Mouse (Mus musculus) forebrain, embryonic 11.5 days (tissue): ENCODE data around the gene Spop. TPM values are rescaled to one million over a fixed set of nuclear protein-coding genes. Genes with fewer than 3 reads are reported as not detected.

ENCODE experiments used
- ATAC-seq: fragments of 200-750 bp; cut with Nextera tagmentation; replicated peaks from 2 replicates; pipeline ENCODE4 v1.8.0; 2017; ENCODE audit warnings: moderate TSS enrichment; ENCODE audit not compliant: low FRiP score
- DNase-seq: peaks from one replicate; pipeline ENCODE4 v3.0.0-alpha.2; 2017; ENCODE audit warnings: low spot score
- H3K27ac ChIP-seq: fragments of 300-500 bp; sonication (generic); 2 replicates; pipeline ENCODE4 v1.5.1; 2014; ENCODE audit warnings: low read depth, low read length
- H3K27me3 ChIP-seq: fragments of 300-500 bp; sonication (generic); 2 replicates; pipeline ENCODE4 v1.6.1; 2014; ENCODE audit warnings: mild to moderate bottlenecking, low read length, mixed read lengths; ENCODE audit not compliant: control insufficient read depth, insufficient read depth
- H3K36me3 ChIP-seq: fragments of 300-500 bp; sonication (generic); 2 replicates; pipeline ENCODE4 v1.6.1; 2014; ENCODE audit warnings: mild to moderate bottlenecking, low read length, moderate library complexity, mixed read lengths; ENCODE audit not compliant: control insufficient read depth, insufficient read depth
- H3K4me1 ChIP-seq: fragments of 300-500 bp; sonication (generic); replicated peaks from 2 replicates; pipeline ENCODE4 v1.6.1; 2014; ENCODE audit warnings: low read length, mixed read lengths; ENCODE audit not compliant: control insufficient read depth, insufficient read depth
- H3K4me2 ChIP-seq: fragments of 300-500 bp; sonication (generic); 2 replicates; pipeline ENCODE4 v1.6.1; 2014; ENCODE audit warnings: low read depth, mild to moderate bottlenecking, low read length, moderate library complexity, mixed read lengths; ENCODE audit not compliant: severe bottlenecking
- H3K4me3 ChIP-seq: fragments of 300-500 bp; sonication (generic); 2 replicates; pipeline ENCODE4 v1.5.1; 2014; ENCODE audit warnings: low read depth, low read length
- H3K9ac ChIP-seq: fragments of 300-500 bp; sonication (generic); 2 replicates; pipeline ENCODE4 v1.6.1; 2014; ENCODE audit warnings: low read length
- H3K9me3 ChIP-seq: fragments of 300-500 bp; sonication (generic); 2 replicates; pipeline ENCODE4 v1.6.1; 2016; ENCODE audit warnings: low read length, mixed read lengths; ENCODE audit not compliant: control insufficient read depth
- WGBS: fragments of 180-500 bp; shearing (Covaris S2); extraction: QIAGEN DNeasy Blood & Tissue Kit; methylation state at CpG from one replicate; pipeline ENCODE4 v1.1.7; 2014; 5-methylcytosine and 5-hydroxymethylcytosine counted together
- polyA plus RNA-seq: library from polyadenylated mRNA; unstranded; fragments of >200 nt; fragmentation: Nextera tagmentation; extraction: Ambion mirVana; gene quantifications from 2 replicates; pipeline ENCODE4 v1.2.1, GENCODE M21; 2014

Spop gene
- polyA plus RNA-seq, 1 experiment from 2014 or later = 144 TPM

- Histone ChIP-seq H3K4me1 (no peaks in the 10 kb centered on the region), H3K27me3 (no peaks in the 10 kb centered on the region), H3K27ac (no peak overlapping the region), H3K9me3 (no peaks in the 10 kb centered on the region), H3K36me3 (no peaks in the 10 kb centered on the region), H3K9ac (no peak overlapping the region), H3K4me3 (no peak overlapping the region), H3K4me2 (no peak overlapping the region)
- WGBS = 84% methylated on average over 15 of the region's 15 CpGs
- DNase-seq (no peak), ATAC-seq (no peak)
Observed at GRCm38 (mm10) chr11:95369964-95370890, 43.7 kb upstream of the Spop start.

DNA sequence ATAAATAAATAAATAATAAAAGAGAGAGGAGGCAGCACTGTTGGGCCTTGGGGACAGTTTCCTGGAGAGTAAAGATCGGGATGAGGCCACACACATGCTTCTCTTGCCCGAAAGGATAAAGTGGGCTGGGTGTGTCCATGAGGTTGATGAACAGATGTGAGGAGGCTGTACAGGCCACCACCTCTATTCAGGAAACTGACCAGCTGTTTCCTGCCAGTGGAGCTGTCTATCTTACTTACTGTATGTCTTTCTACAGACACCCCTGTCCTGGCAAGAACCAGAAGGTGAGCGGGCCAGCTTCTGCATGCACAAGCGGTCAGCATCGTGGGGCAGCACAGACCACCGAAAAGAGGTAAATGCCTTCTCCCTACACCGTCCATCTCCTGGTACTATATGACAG is 42.7 kb upstream of the Spop start:
- Histone ChIP-seq H3K4me1 (no peaks in the 10 kb centered on the region), H3K36me3 (no peaks in the 10 kb centered on the region), H3K27ac (no peak overlapping the region), H3K4me2 (no peak overlapping the region), H3K9me3 (no peaks in the 10 kb centered on the region), H3K4me3 (no peak overlapping the region), H3K27me3 (no peaks in the 10 kb centered on the region), H3K9ac (no peak overlapping the region)
- ATAC-seq (no peak), DNase-seq (no peak)
- WGBS = 96% methylated on average over 7 of the region's 7 CpGs

DNA sequence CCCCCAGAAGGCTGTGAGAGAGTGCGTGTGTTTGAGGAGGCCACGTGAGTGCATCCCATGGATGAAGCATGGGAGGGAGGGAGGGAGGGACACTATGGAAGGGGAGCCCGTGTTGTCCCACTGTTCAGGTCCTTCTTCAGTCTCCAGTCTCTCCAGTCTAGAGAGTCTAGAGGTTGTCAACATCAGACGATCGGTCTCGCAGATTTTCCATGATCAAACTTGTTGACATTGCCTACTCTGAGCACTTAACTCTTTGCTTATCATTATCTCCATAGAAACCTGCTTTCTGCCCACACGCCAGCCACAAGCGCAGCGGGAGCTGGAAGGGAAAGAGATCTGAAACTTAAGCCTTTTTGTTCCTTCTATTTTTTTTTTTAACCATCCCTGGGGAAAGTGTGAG is 35.0 kb upstream of the Spop start:
- Histone ChIP-seq H3K4me3 (no peak overlapping the region), H3K9ac (no peak overlapping the region), H3K4me2 (no peak overlapping the region), H3K9me3 (no peaks in the 10 kb centered on the region), H3K27ac (no peak overlapping the region), H3K36me3 (no peaks in the 10 kb centered on the region; the same call in 1 of the 2 replicates), H3K27me3 (no peaks in the 10 kb centered on the region), H3K4me1 (no peaks in the 10 kb centered on the region)
- 90% methylated on average over 9 of the region's 9 CpGs for WGBS
- ATAC-seq (no peak), DNase-seq (no peak)

DNA sequence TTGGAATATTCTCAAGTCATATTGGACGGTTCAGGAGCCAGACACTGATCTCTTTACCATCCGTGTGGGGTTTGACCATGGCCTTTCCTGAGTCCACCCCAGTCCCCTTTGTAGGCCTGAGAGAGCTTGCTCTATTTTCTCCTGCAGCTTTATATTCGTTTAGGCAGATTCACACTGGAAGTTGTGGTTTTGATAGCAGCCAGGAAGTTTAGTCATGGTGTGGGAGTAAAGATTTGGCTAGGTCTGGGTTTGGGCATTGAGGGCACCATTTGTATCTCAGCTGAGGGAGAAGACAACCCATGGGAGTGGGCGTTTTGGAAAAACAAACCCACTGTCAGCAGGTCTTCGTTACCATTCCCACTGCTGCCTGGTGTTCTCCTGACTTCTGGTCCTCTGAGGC is 34.3 kb upstream of the Spop start:
- H3K9me3 ChIP-seq = no peaks in the 10 kb centered on the region
- H3K36me3 ChIP-seq = no peaks in the 10 kb centered on the region; the same call in 1 of the 2 replicates
- H3K4me2 ChIP-seq = no peak overlapping the region
- H3K4me3 ChIP-seq = no peak overlapping the region
- DNase-seq (no peak), ATAC-seq (no peak)
- H3K9ac ChIP-seq = no peak overlapping the region
- no peaks in the 10 kb centered on the region for H3K27me3 ChIP-seq
- WGBS = 81% methylated on average over 5 of the region's 5 CpGs
- H3K27ac ChIP-seq = no peak overlapping the region
- no peaks in the 10 kb centered on the region for H3K4me1 ChIP-seq

GRCm38 (mm10) chr11:95380711-95381110 is 33.2 kb upstream of the Spop start:
- H3K27ac ChIP-seq = no peak overlapping the region
- H3K9me3 ChIP-seq = no peaks in the 10 kb centered on the region
- H3K4me3 ChIP-seq = no peak overlapping the region
- H3K4me2 ChIP-seq = no peak overlapping the region
- H3K4me1 ChIP-seq = peaks cover 2% of the 10 kb centered on the region; the same call in 1 of the 2 replicates
- DNase-seq = no peak
- no peaks in the 10 kb centered on the region for H3K27me3 ChIP-seq
- ATAC-seq = no peak
- H3K9ac ChIP-seq = no peak overlapping the region
- WGBS = 91% methylated on average over 7 of the region's 7 CpGs
- no peaks in the 10 kb centered on the region; the same call in 1 of the 2 replicates for H3K36me3 ChIP-seq

GRCm38 (mm10) chr11:95381146-95381545 is 32.7 kb upstream of the Spop start:
- no peak overlapping the region for H3K4me3 ChIP-seq
- WGBS = 93% methylated on average over 1 of the region's 1 CpGs
- ATAC-seq (no peak), DNase-seq (no peak)
- H3K27ac ChIP-seq = no peak overlapping the region
- H3K36me3 ChIP-seq = no peaks in the 10 kb centered on the region; the same call in 1 of the 2 replicates
- H3K4me1 ChIP-seq = peaks cover 6% of the 10 kb centered on the region; the same call in 1 of the 2 replicates
- H3K9me3 ChIP-seq = no peaks in the 10 kb centered on the region
- no peak overlapping the region for H3K9ac ChIP-seq
- no peak overlapping the region for H3K4me2 ChIP-seq
- H3K27me3 ChIP-seq = no peaks in the 10 kb centered on the region

- no peak overlapping the region for H3K4me3 ChIP-seq
- ATAC-seq (no peak), DNase-seq (no peak)
- H3K27ac ChIP-seq = no peak overlapping the region
- WGBS = 83% methylated on average over 5 of the region's 5 CpGs
- peaks cover 6% of the 10 kb centered on the region; the same call in 1 of the 2 replicates for H3K4me1 ChIP-seq
- H3K27me3 ChIP-seq = no peaks in the 10 kb centered on the region
- H3K9ac ChIP-seq = no peak overlapping the region
- H3K4me2 ChIP-seq = no peak overlapping the region
- no peaks in the 10 kb centered on the region for H3K9me3 ChIP-seq
- H3K36me3 ChIP-seq = peaks cover 5% of the 10 kb centered on the region; the same call in 1 of the 2 replicates
Observed at GRCm38 (mm10) chr11:95383331-95383986, 30.4 kb upstream of the Spop start.

GRCm38 (mm10) chr11:95384004-95384318 is 29.9 kb upstream of the Spop start:
- Histone ChIP-seq H3K27me3 (no peaks in the 10 kb centered on the region), H3K36me3 (peaks cover 5% of the 10 kb centered on the region; the same call in 1 of the 2 replicates), H3K4me3 (peak overlapping the region; percentile 80; the same call in 1 of the 2 replicates), H3K27ac (no peak overlapping the region), H3K9me3 (no peaks in the 10 kb centered on the region), H3K4me2 (peak overlapping the region; percentile 49), H3K9ac (no peak overlapping the region; the same call in 1 of the 2 replicates), H3K4me1 (peaks cover 6% of the 10 kb centered on the region; the same call in 1 of the 2 replicates)
- WGBS = 42% methylated on average over 9 of the region's 9 CpGs
- DNase-seq = no peak
- no peak; the same call in 1 of the 2 replicates for ATAC-seq
